Mouse (Mus musculus) cerebellum, adult 2 months (tissue): Measurements from ENCODE around the gene Ehbp1l1.

Experiments used
- CTCF ChIP-seq: fragments of 200-500 bp; IDR thresholded peaks from 2 replicates; pipeline ENCODE4 v1.5.1; 2011; ENCODE audit warnings: low read depth, mild to moderate bottlenecking, control low read depth, low read length, moderate library complexity, borderline replicate concordance; ENCODE audit not compliant: insufficient read depth
- POLR2A ChIP-seq: fragments of 200-500 bp; IDR thresholded peaks from 2 replicates; pipeline ENCODE4 v1.6.1; 2011; ENCODE audit warnings: low read length, control low read depth, borderline replicate concordance; ENCODE audit not compliant: insufficient read depth

- TF ChIP-seq POLR2A (no peak), CTCF (no peak)
Measured at GRCm38 (mm10) chr19:5723934-5724548, 2.1 kb downstream of the Ehbp1l1 start.
